Mouse (Mus musculus): Measurements from ENCODE around the gene Tatdn2. TPM values are rescaled to one million over a fixed set of nuclear protein-coding genes. Genes with fewer than 3 reads are reported as not detected.

The Tatdn2 gene
- polyA plus RNA-seq, 1 experiment from 2014 or later = 0.87 TPM

DNA sequence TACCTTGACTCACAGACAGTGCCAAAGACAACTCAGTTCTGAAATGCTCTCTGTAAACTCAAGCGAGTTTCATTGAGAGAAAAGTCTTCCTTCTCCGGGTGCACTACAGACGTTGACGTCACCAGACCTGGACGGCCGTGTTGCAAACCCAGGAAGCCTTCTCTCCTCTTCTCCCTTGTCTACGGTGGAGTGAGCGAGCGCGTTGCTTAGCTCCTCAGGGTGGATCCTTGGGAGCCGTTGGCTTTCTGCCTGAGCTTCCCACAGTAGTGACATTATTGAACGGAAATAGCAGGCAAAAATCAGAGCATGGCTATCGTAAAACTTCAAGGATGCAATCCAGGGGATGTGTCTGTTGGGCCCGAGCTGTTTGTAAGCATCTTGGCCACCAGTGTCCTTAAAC lies 50.4 kb downstream of the Tatdn2 start:
- 79% methylated on average over 14 of the region's 14 CpGs for WGBS
- no peak overlapping the region for H3K27ac ChIP-seq (ENCODE audit: poor library complexity, severe bottlenecking)
- no peak overlapping the region for H3K4me2 ChIP-seq
- ATAC-seq (ENCODE audit: insufficient number of reproducible peaks, low FRiP score) = no peak
- H3K4me3 ChIP-seq = no peak overlapping the region
- H3K9me3 ChIP-seq (replicated peaks) = no peaks in the 10 kb centered on the region
- H3K4me1 ChIP-seq (replicated peaks) = peaks cover 3% of the 10 kb centered on the region; the same call in 1 of the 2 replicates
- H3K27me3 ChIP-seq (replicated peaks) = peaks cover 57% of the 10 kb centered on the region
- no peak overlapping the region for H3K9ac ChIP-seq
- H3K36me3 ChIP-seq = no peaks in the 10 kb centered on the region

DNA sequence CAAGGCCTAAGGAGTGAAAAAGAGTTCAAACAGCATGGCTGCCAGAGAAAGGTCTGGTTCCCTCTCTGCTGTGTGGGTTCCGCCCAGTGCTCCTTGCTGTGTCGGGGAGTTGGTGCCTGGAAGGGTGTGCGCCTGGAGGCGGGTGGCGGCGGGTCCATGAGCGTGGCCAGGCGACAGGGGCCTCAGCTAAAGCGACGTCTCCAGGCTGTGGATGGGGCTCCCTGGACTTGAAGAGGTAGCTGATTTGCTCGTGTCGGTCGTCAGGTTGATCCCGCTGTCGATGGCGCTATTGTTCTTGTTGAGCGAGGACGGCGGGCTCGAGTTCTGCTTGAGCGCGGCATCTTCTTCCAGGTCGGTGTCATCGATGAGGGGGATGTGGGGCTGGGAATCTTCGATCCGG lies 51.5 kb downstream of the Tatdn2 start:
- peak overlapping the region; percentile 40 for H3K4me2 ChIP-seq
- peak overlapping the region; percentile 23 for H3K4me3 ChIP-seq

DNA sequence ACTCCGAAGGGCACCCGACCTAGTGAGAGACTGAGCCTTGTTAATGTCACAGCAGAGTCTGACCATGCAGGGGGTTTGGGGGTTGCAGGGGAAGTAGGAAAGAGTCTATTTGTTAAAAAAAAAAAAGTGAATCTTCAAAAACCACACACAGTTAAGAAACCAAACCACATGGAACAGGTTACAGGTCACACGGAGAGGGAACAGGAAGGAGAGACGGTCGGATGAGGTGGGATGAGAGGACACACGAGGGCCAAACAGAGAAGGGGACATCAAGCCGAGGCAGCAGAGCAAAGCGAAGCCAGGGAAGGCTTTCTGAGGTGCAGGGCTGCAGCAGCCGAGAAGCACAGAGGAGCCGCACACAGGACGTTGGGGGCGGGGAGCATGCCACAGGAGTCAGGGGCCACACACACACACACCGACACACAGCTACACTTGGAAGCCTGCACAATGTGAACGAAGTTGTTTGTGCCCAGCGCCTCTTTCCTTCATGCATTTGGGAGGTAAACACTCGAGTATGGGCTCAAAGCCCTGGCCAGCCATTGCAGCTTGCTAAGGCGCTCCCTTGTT lies 52.4 kb downstream of the Tatdn2 start:
- peaks cover 3% of the 10 kb centered on the region; the same call in 1 of the 2 replicates for H3K4me1 ChIP-seq (replicated peaks)
- H3K9ac ChIP-seq = no peak overlapping the region
- no peak overlapping the region for H3K27ac ChIP-seq (ENCODE audit: poor library complexity, severe bottlenecking)
- ATAC-seq (ENCODE audit: insufficient number of reproducible peaks, low FRiP score) = no peak
- no peaks in the 10 kb centered on the region for H3K36me3 ChIP-seq
- no peak overlapping the region for H3K4me3 ChIP-seq
- 64% methylated on average over 17 of the region's 17 CpGs for WGBS
- H3K4me2 ChIP-seq = no peak overlapping the region
- no peaks in the 10 kb centered on the region for H3K9me3 ChIP-seq (replicated peaks)
- peaks cover 59% of the 10 kb centered on the region for H3K27me3 ChIP-seq (replicated peaks)

More for the DNA sequence above, 51.5 kb downstream of the Tatdn2 start:
- Histone ChIP-seq H3K36me3 (no peaks in the 10 kb centered on the region), H3K27me3 (replicated peaks) (peaks cover 57% of the 10 kb centered on the region), H3K9me3 (replicated peaks) (no peaks in the 10 kb centered on the region), H3K27ac (ENCODE audit: poor library complexity, severe bottlenecking) (no peak overlapping the region), H3K9ac (no peak overlapping the region), H3K4me1 (replicated peaks) (peaks cover 3% of the 10 kb centered on the region; the same call in 1 of the 2 replicates)
- ATAC-seq (ENCODE audit: insufficient number of reproducible peaks, low FRiP score) = no peak
- 22% methylated on average over 26 of the region's 26 CpGs for WGBS

Small RNA genes lying within 50 kb of the gene (microRNA-seq; reads per million reads assigned to microRNA genes)
- gene Mir7042 = not detected

Other genes starting within 250 kb of the Tatdn2 start
- 0.94 and 1.3 TPM in 2 replicates for gene Il17re, start 238.6 kb upstream of the Tatdn2 start, polyA plus RNA-seq (2016; fragmentation: Nextera tagmentation; extraction: Ambion mirVana)
- 4.5 and 4.7 TPM in 2 replicates for gene Il17rc, start 225.6 kb upstream of the Tatdn2 start, polyA plus RNA-seq (2016; fragmentation: Nextera tagmentation; extraction: Ambion mirVana)
- gene Creld1, start 213.8 kb upstream of the Tatdn2 start, polyA plus RNA-seq (2016; fragmentation: Nextera tagmentation; extraction: Ambion mirVana) = 42.7 and 46.9 TPM in 2 replicates
- gene Prrt3, start 195.1 kb upstream of the Tatdn2 start, polyA plus RNA-seq (2016; fragmentation: Nextera tagmentation; extraction: Ambion mirVana) = 0.28 and 0.40 TPM in 2 replicates
- gene Emc3, start 165.4 kb upstream of the Tatdn2 start, polyA plus RNA-seq (2016; fragmentation: Nextera tagmentation; extraction: Ambion mirVana) = 86.9 and 89.1 TPM in 2 replicates
- 10.9 and 12.1 TPM in 2 replicates for gene Fancd2, start 165.4 kb upstream of the Tatdn2 start, polyA plus RNA-seq (2016; fragmentation: Nextera tagmentation; extraction: Ambion mirVana)
- 0.26 TPM in 1 of 2 replicates, not detected in the other for gene Fancd2os, start 96.3 kb upstream of the Tatdn2 start, polyA plus RNA-seq (2016; fragmentation: Nextera tagmentation; extraction: Ambion mirVana)
- 156 and 165 TPM in 2 replicates for gene Brk1, start 92.3 kb upstream of the Tatdn2 start, polyA plus RNA-seq (2016; fragmentation: Nextera tagmentation; extraction: Ambion mirVana)
- 30.3 and 32.7 TPM in 2 replicates for gene Vhl, start 73.1 kb upstream of the Tatdn2 start, polyA plus RNA-seq (2016; fragmentation: Nextera tagmentation; extraction: Ambion mirVana)
- 7.0 and 7.9 TPM in 2 replicates for gene Irak2, start 58.6 kb upstream of the Tatdn2 start, polyA plus RNA-seq (2016; fragmentation: Nextera tagmentation; extraction: Ambion mirVana)
- gene Ghrl, start 22.8 kb downstream of the Tatdn2 start, polyA plus RNA-seq (2016; fragmentation: Nextera tagmentation; extraction: Ambion mirVana) = 0.46 TPM in 1 of 2 replicates, not detected in the other
- 208 and 211 TPM in 2 replicates for gene Sec13, start 43.7 kb downstream of the Tatdn2 start, polyA plus RNA-seq (2016; fragmentation: Nextera tagmentation; extraction: Ambion mirVana)